Mouse (Mus musculus) stomach, embryonic 16.5 days (tissue): ENCODE data around the gene Hdhd5. TPM values are rescaled to one million over a fixed set of nuclear protein-coding genes. Genes with fewer than 3 reads are reported as not detected.
A peak's percentile ranks its signal among the peaks of the same experiment; 100 is the strongest.

Experiments used
- ATAC-seq: fragments of 200-750 bp; cut with Nextera tagmentation; 2 replicates; pipeline ENCODE4 v1.8.0; 2017; ENCODE audit warnings: moderate number of reproducible peaks, moderate TSS enrichment; ENCODE audit not compliant: insufficient read depth, low FRiP score
- H3K27ac ChIP-seq: fragments of 300-500 bp; sonication (generic); 2 replicates; pipeline ENCODE4 v1.5.1; 2014; ENCODE audit warnings: low read length
- H3K27me3 ChIP-seq: fragments of 300-500 bp; sonication (generic); 2 replicates; pipeline ENCODE4 v1.6.1; 2014; ENCODE audit warnings: low read length, control low read depth, mixed read lengths; ENCODE audit not compliant: control insufficient read depth, insufficient read depth
- H3K36me3 ChIP-seq: fragments of 300-500 bp; sonication (generic); 2 replicates; pipeline ENCODE4 v1.6.1; 2014; ENCODE audit warnings: low read length; ENCODE audit not compliant: control insufficient read depth, insufficient read depth
- H3K4me1 ChIP-seq: fragments of 300-500 bp; sonication (generic); 2 replicates; pipeline ENCODE4 v1.6.1; 2014; ENCODE audit warnings: low read length, control low read depth, mixed read lengths; ENCODE audit not compliant: control insufficient read depth, insufficient read depth
- H3K4me2 ChIP-seq: fragments of 300-500 bp; sonication (generic); 2 replicates; pipeline ENCODE4 v1.6.1; 2014; ENCODE audit warnings: low read depth, low read length, mixed read lengths
- H3K4me3 ChIP-seq: fragments of 300-500 bp; sonication (generic); replicated peaks from 2 replicates; pipeline ENCODE4 v1.5.1; 2014; ENCODE audit warnings: mild to moderate bottlenecking, low read length
- H3K9ac ChIP-seq: fragments of 300-500 bp; sonication (generic); 2 replicates; pipeline ENCODE4 v1.6.1; 2014; ENCODE audit warnings: low read length
- H3K9me3 ChIP-seq: fragments of 300-500 bp; sonication (generic); replicated peaks from 2 replicates; pipeline ENCODE4 v1.6.1; 2016; ENCODE audit warnings: low read length, control low read depth; ENCODE audit not compliant: control insufficient read depth
- WGBS: fragments of 180-500 bp; shearing (Covaris S2); extraction: QIAGEN DNeasy Blood & Tissue Kit; methylation state at CpG from one replicate; pipeline ENCODE4 v1.1.7; 2014; 5-methylcytosine and 5-hydroxymethylcytosine counted together
- polyA plus RNA-seq: library from polyadenylated mRNA; unstranded; fragments of >200 nt; fragmentation: Nextera tagmentation; extraction: Ambion mirVana; gene quantifications from 2 replicates; pipeline ENCODE4 v1.2.1, GENCODE M21; 2015

The Hdhd5 gene
- polyA plus RNA-seq, result 15.9 and 16.1 TPM in 2 replicates

GRCm38 (mm10) chr6:120531020-120531965 is at the start of gene Hdhd5:
Hdhd5 (minus strand) TSS chr6:120531319.
- Histone ChIP-seq H3K27me3 (no peaks in the 10 kb centered on the region), H3K4me2 (peak within 1 kb of the TSS; percentile 71), H3K27ac (0 out of 2 replicates have a peak within 1 kb of the TSS, but pooled peaks have one; percentile 24), H3K4me3 (peak within 1 kb of the TSS; percentile 84), H3K9ac (peak within 1 kb of the TSS; percentile 92), H3K9me3 (no peaks in the 10 kb centered on the region), H3K4me1 (0 out of 2 replicates have a peak, but pooled peaks cover 8% of the 10 kb centered on the region), H3K36me3 (no peaks in the 10 kb centered on the region)
- peak; percentile 99 for ATAC-seq
- whole genome bisulfite sequencing, result under 1% methylated on average over 75 of the region's 75 CpGs

GRCm38 (mm10) chr6:120580713-120581015 is 49.5 kb upstream of the Hdhd5 start:
- Histone ChIP-seq H3K4me2 (peak overlapping the region; percentile 91), H3K9ac (peak overlapping the region; percentile 66; the same call in 1 of the 2 replicates), H3K9me3 (no peaks in the 10 kb centered on the region), H3K27me3 (peaks cover 3% of the 10 kb centered on the region; the same call in 1 of the 2 replicates), H3K27ac (no peak overlapping the region), H3K36me3 (no peaks in the 10 kb centered on the region), H3K4me3 (peak overlapping the region; percentile 47), H3K4me1 (peaks cover 10% of the 10 kb centered on the region)
- ATAC-seq, result no peak
- WGBS, result 4% methylated on average over 1 of the region's 1 CpGs

GRCm38 (mm10) chr6:120579831-120580712 is 49.0 kb upstream of the Hdhd5 start:
- ATAC-seq, result peak; percentile 90
- WGBS, result under 1% methylated on average over 22 of the region's 23 CpGs
- H3K4me2 ChIP-seq, result peak overlapping the region; percentile 91
- H3K9ac ChIP-seq, result peak overlapping the region; percentile 66
- H3K4me1 ChIP-seq, result peaks cover 10% of the 10 kb centered on the region
- H3K9me3 ChIP-seq, result no peaks in the 10 kb centered on the region
- H3K36me3 ChIP-seq, result no peaks in the 10 kb centered on the region
- no peak overlapping the region for H3K27ac ChIP-seq
- peaks cover 3% of the 10 kb centered on the region; the same call in 1 of the 2 replicates for H3K27me3 ChIP-seq
- H3K4me3 ChIP-seq, result peak overlapping the region; percentile 47

GRCm38 (mm10) chr6:120579110-120579830 is 48.2 kb upstream of the Hdhd5 start:
- Histone ChIP-seq H3K9ac (peak overlapping the region; percentile 66), H3K4me1 (peaks cover 10% of the 10 kb centered on the region), H3K27ac (no peak overlapping the region), H3K27me3 (peaks cover 3% of the 10 kb centered on the region; the same call in 1 of the 2 replicates), H3K9me3 (no peaks in the 10 kb centered on the region), H3K4me2 (peak overlapping the region; percentile 91), H3K4me3 (peak overlapping the region; percentile 47), H3K36me3 (no peaks in the 10 kb centered on the region)
- no peak for ATAC-seq
- WGBS, result 6% methylated on average over 21 of the region's 21 CpGs

- no peak overlapping the region for H3K4me3 ChIP-seq
- no peak overlapping the region for H3K27ac ChIP-seq
- no peak overlapping the region for H3K9ac ChIP-seq
- peaks cover 3% of the 10 kb centered on the region; the same call in 1 of the 2 replicates for H3K27me3 ChIP-seq
- peaks cover 10% of the 10 kb centered on the region for H3K4me1 ChIP-seq
- 65% methylated on average over 5 of the region's 5 CpGs for WGBS
- no peaks in the 10 kb centered on the region for H3K9me3 ChIP-seq
- H3K36me3 ChIP-seq, result no peaks in the 10 kb centered on the region
- no peak overlapping the region for H3K4me2 ChIP-seq
- ATAC-seq, result no peak
These were observed 47.4 kb upstream of the Hdhd5 start for GRCm38 (mm10) chr6:120578471-120578870.

GRCm38 (mm10) chr6:120572372-120572771 is 41.3 kb upstream of the Hdhd5 start:
- Histone ChIP-seq H3K4me3 (no peak overlapping the region), H3K27ac (no peak overlapping the region), H3K9ac (no peak overlapping the region), H3K9me3 (no peaks in the 10 kb centered on the region), H3K4me2 (no peak overlapping the region), H3K4me1 (no peaks in the 10 kb centered on the region; the same call in 1 of the 2 replicates), H3K36me3 (no peaks in the 10 kb centered on the region), H3K27me3 (no peaks in the 10 kb centered on the region)
- ATAC-seq, result no peak
- 65% methylated on average over 1 of the region's 1 CpGs for WGBS

- no peak for ATAC-seq
- H3K4me2 ChIP-seq, result no peak overlapping the region
- H3K27ac ChIP-seq, result no peak overlapping the region
- H3K27me3 ChIP-seq, result no peaks in the 10 kb centered on the region
- 68% methylated on average over 1 of the region's 1 CpGs for WGBS
- H3K4me3 ChIP-seq, result no peak overlapping the region
- no peaks in the 10 kb centered on the region; the same call in 1 of the 2 replicates for H3K4me1 ChIP-seq
- no peak overlapping the region for H3K9ac ChIP-seq
- no peaks in the 10 kb centered on the region for H3K9me3 ChIP-seq
- H3K36me3 ChIP-seq, result no peaks in the 10 kb centered on the region
These were observed 37.1 kb upstream of the Hdhd5 start for GRCm38 (mm10) chr6:120568257-120568656.
